Mouse (Mus musculus) kidney, adult 11 months (tissue): Measurements from ENCODE around the gene Atp6ap1l.
"Not testable (repeated sequence)": the region's sequence is repeated elsewhere in the genome, so short reads cannot be mapped to it uniquely, and the experiment has no call there.

Experiments used
- DNase-seq: peaks from one replicate; pipeline ENCODE4 v3.0.0; 2022

The Atp6ap1l gene

DNA sequence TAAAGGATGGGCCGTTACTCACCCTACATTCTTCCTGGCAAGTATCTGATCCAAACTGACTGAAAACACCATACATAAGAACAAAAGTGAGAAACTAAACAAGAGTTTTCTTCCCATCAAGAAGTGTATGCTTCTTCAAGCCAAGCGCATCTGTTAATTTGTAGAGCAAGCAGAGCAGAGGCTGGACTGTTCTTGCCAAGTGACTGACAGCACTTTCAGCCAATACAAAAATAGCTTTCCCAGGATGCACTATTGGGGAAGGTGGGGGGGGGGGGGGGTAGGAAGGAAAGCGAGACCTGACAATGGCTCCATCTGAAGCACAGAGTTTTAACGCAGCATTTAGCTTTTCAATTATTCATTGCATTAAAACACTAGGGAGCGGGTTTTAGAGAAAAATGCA lies at the start of gene Atp6ap1l:
Gene Atp6ap1l (minus strand): TSS at position 180 of the 400 bp plus-strand sequence.
- DNase-seq, result no peak

- no peak for DNase-seq
These were observed 34.4 kb upstream of the Atp6ap1l start for GRCm38 (mm10) chr13:90939600-90939999.

- no peak for DNase-seq
These were observed 34.0 kb upstream of the Atp6ap1l start for GRCm38 (mm10) chr13:90939192-90939591.

GRCm38 (mm10) chr13:90935852-90936251 lies 30.7 kb upstream of the Atp6ap1l start:
- no peak for DNase-seq

DNA sequence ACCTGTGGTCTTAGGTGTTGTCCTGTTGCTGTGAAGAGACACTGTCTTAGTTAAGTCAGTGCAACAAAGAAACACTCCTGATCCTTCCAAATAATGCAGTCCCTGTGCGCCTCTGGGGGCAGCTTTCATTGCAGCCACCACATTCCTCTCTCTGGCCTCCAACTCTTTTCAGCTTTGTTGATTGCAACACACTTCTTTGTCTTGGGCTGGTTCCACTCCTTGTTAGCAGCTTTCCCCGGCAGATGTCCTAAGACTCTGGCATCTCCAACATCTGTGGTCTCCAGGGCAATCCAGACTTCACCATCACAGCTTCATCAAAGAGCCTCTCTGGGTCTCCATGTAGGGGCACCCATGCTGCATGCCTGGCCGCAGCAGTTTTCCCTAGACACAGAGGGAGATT lies 28.1 kb upstream of the Atp6ap1l start:
- DNase-seq, result no peak

- peak; percentile 47 for DNase-seq
These were observed 24.7 kb upstream of the Atp6ap1l start for GRCm38 (mm10) chr13:90929847-90930246.

DNA sequence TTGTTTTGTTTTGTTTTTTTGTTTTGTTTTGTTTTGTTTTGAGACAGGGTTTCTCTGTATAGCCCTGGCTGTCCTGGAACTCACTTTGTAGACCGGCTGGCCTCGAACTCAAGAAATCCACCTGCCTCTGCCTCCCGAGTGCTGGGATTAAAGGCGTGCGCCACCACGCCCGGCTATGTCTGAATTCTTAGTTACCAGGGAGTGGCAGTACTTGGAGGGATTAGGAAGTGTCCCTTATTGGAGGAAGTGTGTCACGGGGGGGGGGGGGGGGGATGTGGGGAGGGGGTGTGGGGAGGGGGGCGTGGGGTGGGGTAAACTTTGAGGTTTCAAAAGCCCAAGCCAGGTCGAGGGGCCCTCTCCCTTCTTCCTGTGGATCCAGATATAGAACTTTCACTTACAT lies 23.1 kb upstream of the Atp6ap1l start:
- not testable (repeated sequence) for DNase-seq

- no peak for DNase-seq
These were observed 21.9 kb upstream of the Atp6ap1l start for GRCm38 (mm10) chr13:90926938-90927633.

DNA sequence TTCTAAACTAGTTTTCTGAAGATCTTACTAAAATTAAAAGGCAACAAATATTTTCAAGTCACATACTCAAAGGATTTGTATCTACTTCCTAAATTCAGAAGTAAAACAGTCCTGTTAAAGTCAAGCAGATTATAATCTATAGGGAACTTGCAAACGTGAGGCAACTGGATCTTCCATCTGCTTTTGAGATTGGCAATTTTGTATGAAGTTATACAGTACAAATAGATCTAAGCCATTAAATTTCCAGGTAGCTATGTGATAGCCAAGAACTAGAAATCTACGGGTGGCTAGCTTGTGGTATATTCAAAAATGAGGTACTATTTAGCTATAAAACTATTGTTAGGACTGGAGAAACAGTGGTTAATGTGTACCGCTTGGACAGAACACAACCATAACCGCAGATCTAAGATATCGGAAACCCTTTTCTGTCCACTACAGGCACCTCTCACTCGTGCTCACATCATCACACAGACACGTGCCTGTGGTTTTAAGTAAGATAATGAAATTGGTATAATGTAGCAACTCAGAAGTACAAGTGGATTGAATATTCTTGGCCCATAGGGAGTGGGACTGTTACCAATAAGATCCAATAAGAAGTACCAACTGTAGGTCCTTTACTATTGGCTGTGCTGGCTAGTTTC lies 21.1 kb upstream of the Atp6ap1l start:
- no peak for DNase-seq

DNA sequence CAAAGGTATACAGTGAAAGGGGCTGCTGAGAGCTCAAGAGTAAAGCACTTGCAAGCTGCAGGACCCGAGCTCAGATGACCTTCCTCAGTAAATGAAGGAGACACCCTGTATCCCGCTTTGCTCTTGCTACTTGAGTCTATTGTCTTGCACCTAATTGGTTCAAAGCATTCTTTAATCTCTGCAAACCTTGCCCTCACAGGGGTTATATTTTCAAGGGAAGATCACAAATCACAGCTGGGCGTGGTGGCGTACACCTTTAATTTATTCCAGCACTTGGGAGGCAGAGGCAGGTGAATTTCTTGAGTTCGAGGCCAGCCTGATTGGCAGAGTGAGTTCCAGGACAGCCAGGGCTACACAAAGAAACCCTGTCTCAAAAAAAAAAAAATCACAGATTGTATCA lies 20.0 kb upstream of the Atp6ap1l start:
- DNase-seq, result no peak

DNA sequence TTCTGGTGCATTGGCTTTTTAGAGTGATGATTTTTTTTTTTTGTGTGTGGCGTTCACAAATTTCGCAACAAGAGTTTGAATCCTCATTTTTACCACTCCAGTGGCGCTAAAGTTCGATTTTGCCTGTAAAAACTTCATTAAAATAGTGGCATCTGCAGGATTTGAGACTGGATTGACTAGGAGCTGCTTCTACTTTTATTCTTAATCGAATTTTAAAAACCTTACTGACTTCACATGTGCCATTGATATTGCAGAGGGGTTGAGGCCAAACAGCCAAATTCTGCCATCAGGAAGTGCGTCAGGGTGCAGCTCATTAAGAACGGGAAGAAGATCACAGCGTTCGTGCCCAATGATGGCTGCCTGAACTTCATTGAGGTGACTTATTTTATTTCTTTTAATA lies 18.9 kb upstream of the Atp6ap1l start:
- no peak for DNase-seq

- DNase-seq, result not testable (repeated sequence)
These were observed 18.5 kb upstream of the Atp6ap1l start for GRCm38 (mm10) chr13:90923617-90924016.

DNA sequence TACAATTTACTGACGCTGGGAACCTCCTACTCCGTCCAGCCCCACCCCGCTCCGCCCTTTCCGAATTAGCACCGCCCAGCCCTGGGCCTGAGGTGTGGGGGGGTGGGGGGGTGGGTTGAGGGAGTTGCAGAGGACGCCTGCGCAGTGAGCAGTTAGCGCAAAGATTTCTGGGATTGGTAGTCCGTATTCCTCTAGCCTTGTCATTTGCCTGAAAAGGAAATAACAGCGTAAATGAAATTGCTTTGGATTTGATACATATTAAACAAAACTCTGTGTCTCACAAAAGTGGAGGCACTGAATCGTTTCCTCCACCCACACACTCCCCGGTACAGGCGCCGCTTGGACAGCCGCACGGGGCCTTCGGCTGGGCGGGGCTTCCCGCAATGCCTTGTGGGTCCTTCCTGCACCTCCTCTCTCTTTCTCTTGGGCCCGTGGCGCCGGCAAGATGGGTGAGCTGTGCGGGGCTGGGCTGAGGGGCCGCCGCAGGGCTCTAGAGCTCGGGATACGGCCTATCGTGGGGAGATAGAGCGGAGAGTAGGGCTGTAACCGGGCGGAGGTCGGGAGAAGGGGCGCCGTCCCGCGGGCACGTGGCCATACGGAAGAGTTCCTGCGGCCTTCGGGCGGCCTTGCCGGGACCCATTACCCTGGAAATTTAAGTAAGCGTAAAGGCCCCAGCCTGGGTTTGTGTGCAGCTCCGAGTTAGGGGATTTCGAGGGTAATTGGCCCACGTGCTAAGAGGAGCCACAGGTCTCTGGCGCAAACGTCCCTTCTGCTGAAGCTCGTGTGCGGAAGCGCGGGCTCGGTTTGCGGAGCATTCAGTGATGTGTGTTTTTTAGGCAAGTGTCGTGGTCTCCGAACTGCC lies 17.8 kb upstream of the Atp6ap1l start, which contains the start of gene Rps23:
Gene Rps23 (plus strand): TSS at position 208 of the 862 bp plus-strand sequence.
- DNase-seq, result peak; percentile 88

DNA sequence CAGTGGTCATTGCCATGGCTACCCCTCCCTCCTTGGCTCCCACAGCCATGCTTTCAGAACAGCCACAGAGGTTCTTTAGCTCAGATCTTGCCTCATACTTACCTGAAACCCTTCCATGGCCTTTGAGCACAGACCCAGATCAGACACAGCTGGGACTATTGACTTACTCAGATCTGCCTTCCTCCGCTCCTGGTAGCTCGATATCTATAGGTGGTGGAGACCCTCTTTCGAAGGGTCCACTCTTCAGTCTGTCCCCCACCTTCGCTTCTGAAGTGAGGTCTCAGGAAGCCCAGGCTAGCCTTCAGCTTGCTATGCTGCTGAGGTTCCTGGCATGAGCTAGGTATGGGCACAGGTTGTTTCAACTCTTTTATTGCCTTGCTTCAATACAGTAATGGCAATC lies 9.6 kb upstream of the Atp6ap1l start:
- DNase-seq, result no peak

GRCm38 (mm10) chr13:90913675-90914192 lies 8.6 kb upstream of the Atp6ap1l start:
- DNase-seq, result no peak

GRCm38 (mm10) chr13:90912760-90913674 lies 7.9 kb upstream of the Atp6ap1l start:
- no peak for DNase-seq

DNA sequence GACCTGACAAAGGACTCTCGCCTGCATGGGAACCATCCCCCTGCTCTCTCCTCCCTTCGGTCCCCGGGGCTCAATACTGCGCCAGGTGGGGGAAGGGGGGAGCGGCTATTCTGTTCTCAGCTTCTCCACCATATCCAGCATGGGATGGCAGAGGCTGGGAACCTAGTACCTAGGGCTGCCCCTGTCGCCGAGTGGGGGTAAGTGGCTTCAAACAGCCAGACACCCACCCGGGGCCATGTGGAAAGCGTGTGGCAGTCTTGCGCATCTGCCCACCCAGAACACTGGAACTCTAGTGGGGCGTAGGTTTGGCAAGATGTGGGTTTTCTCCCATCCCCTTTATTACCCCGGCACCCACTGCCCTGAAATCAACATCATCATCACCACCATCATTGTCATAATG lies 2.2 kb upstream of the Atp6ap1l start:
- no peak for DNase-seq

- no peak for DNase-seq
These were observed 8.3 kb downstream of the Atp6ap1l start for GRCm38 (mm10) chr13:90896821-90897220.

GRCm38 (mm10) chr13:90896098-90896497 lies 9.1 kb downstream of the Atp6ap1l start:
- DNase-seq, result no peak

GRCm38 (mm10) chr13:90894819-90895218 lies 10.3 kb downstream of the Atp6ap1l start:
- no peak for DNase-seq

DNA sequence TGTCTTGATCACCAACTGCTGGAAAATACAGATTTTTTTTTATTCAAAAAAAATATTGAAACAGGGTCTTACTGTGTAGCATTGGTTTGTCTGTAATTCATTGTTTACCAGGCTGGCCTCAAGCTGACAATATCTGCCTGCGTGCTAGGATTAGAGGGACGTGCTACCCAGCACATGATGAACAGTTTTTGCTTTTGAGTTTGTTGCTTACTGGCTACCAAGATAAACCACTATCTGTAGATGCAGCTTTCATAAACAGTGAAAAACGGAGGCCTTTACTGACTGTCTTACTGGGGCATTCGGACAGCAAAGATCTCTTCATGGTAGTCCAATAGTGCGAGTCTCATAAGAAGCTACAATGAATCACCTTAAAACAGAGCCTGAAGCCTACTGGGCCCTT lies 15.0 kb downstream of the Atp6ap1l start:
- no peak for DNase-seq

DNA sequence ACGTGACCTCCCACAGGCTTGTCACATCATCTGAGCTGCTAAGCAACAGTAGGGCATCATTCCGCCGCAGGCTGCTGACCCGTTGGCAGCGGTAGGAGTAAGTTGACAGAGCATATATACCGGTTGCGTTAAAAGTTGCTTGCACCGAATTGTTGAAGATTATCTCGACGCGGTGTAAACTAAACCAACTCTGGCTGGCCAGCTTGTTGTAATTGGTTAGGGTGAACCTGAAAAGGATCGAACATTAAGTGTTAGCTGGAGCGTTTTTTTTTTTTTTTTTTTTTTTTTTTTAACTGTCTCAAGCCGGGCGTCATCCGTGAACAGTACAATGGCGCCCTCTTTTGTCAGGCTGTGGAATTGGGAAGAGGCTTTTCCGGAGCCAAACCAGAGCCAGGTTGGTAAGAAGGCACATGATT lies 18.6 kb downstream of the Atp6ap1l start:
- DNase-seq, result peak; percentile 50
